Mouse (Mus musculus) kidney, postnatal 10 days (tissue): ENCODE measurements around the gene Ano4.

ENCODE experiments used
- DNase-seq: peaks from one replicate; pipeline ENCODE4 v3.0.0; 2021; ENCODE audit warnings: mixed read lengths

Gene Ano4

DNA sequence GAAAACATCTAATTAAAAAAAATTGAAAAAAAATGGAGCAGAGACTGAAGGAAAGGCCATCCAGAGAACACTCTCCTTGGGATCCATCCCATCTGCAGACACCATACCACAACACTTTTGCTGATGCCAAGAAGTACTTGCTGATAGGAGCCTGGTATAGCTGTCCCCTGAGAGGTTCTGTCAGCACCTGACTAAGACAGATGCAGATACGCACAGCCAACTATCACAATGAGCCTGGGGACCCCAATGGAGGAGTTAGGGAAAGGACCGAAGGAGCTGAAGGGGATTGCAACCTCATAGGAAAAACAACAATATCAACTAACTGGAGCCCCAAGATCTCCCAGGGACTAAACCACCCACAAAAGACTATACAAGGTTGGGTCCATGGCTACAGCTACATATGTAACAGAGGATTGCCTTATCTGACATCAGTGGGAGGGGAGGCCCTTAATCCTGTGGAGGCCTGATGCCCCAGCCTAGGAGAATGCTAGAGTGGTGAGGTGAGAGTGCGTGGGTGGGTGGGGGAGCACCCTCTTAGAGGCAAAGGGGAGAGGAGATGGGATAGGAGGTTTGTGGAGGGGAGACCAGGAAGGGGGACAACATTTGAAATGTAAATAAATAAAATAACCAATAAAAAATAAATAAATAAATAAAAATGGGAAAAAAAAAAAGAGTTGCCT, 71.4 kb downstream of the Ano4 start:
- DNase-seq: no peak

DNA sequence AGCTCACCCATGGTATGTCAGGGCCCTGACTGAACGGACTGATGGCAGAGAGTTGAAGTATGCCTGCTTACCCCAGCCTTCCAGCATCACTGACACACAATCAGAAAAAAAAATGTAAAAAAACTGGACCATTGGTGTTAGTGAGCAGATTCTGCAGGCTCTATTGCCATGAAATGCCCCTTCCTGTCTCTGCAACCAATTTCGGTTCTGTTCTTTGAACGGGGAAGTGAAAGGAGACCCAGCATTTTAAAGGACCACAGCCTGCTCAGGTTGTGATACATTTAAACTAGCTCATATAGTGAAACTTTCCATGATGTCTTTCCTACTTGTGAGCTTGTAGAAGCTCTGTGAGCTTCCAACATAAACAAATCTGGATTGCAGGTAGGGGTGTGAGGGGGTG, 77.2 kb downstream of the Ano4 start:
- no peak for DNase-seq

DNA sequence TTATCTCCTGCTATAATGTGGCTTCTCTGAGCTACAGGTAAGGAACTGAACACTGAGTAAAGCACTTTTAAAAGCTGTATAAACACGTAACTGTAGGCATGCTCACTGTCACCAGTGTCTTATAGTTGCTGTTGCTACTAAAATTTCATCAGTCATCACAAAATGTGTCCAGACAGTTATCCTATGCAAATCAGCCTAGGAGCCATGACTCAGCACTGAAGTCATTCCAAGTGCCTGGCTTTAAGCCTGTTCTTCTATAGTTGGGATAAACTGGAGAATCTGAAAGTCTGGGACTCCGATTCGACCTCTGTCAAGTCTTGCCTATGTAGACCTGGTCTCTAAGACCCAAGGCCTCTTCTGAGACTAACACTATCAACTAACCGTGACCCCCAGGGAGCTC, 81.2 kb downstream of the Ano4 start:
- DNase-seq: no peak

DNA sequence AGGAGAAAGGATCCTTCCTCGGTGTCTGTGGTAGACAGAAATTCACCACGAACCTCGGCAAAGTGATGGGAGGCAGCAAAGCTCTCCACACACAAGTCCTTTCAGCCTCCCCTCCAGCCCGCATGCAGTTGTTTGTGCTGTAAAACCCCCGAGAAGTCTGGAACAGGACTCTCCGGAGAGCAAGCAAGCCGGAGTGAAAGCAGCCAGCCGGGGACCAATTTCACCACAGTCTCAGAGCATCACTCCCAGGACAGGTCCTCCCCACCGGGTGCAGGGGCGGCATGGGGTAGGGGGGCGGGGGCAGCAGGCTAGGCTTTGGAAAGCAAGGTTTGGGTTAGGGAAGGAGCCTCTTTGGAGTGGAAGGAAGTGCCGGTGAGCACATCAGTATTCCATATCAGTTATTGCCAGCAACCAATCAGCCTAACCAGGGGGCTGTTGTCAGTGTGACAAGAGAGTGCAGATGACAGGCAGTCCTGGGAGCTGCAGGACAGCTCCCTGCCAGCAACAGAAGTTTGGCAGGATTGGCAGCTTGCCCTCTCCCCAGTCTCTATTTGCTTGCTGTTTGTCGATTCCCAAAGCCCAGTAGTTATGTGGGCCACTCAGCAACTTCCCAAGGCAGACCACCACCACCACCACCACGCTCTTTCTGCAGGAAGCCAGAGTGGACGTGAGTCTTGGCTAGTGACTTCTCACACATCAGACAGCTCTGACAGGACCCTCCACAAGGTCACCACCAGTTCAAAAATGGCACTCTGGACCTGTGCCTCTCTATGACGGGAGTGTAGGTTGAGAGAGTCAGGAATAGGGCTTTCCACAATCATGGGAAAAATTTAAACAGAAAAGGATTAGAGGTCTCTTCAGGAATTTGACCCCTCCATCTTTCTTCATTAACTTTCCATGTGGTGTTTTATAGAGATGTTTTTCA, 86.8 kb downstream of the Ano4 start:
- peak; percentile 13 for DNase-seq

DNA sequence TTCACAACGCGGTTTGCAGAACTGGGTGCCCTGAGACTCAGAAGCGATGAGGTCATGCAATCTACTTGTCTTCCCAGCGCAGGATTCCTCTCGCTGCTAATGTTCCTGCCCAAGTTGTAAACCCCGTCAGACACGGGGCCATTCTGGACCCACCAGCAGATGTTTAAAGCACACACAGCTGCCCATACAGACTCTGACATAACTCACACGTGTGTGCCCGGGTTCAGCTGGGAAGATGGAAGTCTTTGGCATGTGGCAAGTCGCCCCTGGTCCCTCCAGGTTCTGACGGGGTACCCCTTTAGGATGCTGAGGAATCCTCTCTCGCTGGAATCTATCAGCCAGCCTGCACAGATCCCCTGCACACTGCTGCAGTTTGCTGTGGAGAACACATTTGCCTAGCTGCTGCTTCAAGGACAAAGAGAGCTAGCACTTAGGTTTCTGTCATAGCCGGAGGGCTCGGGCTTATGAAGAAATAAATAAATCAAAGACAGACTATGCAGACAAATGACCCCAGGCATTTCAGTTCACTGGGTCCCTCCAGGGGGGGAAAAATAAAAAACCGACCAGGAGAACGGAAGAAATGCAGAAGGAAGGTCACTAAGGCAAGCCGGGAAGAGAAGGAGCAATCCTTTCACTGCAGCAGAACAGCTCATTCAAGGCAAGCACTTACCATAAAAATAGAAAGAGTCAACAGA, 87.7 kb downstream of the Ano4 start:
- no peak for DNase-seq

DNA sequence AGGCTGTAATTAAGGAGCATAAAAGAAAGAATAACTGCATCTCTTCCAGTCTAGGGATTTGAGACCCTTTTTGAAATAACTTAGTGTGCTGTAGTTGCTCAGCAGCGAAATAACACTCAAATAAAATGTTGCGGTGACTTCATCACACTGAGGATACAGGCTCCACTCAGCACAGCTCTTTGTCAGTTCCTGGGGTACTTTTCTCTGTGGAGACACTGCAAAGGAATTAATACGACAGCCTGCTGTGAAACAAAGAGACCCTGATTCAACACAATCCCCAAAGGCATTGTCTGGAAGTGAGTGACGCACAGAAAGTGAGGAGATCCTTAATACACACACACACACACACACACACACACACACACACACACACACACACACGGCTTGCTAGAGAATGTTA, 89.8 kb downstream of the Ano4 start:
- no peak for DNase-seq

DNA sequence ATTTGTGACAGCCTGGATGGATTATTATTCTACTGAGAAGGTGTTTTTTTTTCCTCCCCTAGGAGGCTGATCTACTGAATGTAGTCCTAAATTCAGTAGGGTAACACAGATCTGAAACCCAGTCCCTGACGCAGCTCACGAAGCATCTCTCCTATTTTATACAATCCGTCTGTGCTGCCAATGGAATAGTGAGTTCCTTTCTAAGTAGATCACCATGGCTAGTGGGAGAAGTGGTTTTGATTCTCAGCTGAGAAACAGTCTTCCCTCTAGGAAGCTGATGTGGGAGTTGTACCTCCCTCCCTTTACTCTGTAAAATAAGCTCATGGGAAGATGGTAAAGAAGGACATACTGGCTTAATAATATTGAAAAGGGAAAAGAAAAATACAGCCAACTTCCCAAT, 90.8 kb downstream of the Ano4 start:
- DNase-seq: no peak

DNA sequence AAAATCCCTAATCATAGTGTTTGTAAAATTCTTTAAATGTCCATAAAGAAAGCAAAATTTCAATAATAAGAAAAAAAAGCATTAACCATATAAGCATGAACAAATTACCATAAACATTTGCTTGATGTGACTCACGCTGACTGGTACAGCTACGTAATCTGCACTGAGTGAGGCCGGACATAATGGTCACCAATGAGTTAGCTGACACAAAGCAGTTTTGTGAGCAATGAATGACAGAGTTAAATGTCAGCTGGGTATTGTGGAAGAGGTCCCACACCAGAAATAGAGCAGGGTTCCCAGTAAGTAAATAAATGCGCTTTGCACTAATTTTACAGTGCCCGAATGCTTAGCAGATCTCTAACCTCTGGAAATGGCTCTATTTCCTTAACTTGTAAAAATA, 91.9 kb downstream of the Ano4 start:
- DNase-seq: no peak

DNA sequence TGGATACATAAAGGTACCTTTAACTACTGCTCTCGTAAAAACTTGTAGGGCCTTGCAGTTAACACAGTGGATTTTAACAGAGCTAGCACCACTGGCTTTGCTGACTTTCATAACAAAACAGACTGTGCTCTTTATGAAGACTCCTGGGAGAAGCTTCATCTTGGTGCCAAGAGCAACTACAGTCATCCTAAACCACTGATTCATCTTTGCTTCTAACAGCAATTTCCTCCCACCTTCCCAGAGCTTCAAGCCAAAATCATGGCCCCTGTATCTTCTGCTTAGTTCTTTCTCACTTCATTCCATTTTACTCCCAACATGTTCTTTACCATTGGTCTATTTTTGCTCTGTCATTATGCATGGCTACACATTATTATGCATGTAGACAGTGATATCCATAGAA, 100.8 kb downstream of the Ano4 start:
- no peak for DNase-seq

DNA sequence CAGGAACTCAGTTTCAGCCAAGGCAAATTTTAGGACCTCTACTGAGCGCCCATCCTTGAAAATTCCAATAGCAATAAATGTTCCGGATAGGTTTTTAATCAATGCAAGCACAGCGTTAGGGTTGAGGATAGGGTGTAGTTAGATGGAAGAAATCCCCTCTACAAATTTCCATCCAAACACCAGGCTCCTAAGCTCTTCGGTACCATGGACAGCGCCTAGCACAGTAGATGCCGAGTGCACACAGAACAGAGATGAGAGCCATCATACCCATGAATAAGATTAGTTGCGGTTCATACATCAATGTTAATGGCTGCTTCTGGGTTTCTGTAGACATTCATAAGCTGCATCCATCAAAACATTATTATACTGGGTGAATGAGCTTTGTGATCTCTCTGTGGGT, 120.0 kb downstream of the Ano4 start:
- DNase-seq: peak; percentile 82

DNA sequence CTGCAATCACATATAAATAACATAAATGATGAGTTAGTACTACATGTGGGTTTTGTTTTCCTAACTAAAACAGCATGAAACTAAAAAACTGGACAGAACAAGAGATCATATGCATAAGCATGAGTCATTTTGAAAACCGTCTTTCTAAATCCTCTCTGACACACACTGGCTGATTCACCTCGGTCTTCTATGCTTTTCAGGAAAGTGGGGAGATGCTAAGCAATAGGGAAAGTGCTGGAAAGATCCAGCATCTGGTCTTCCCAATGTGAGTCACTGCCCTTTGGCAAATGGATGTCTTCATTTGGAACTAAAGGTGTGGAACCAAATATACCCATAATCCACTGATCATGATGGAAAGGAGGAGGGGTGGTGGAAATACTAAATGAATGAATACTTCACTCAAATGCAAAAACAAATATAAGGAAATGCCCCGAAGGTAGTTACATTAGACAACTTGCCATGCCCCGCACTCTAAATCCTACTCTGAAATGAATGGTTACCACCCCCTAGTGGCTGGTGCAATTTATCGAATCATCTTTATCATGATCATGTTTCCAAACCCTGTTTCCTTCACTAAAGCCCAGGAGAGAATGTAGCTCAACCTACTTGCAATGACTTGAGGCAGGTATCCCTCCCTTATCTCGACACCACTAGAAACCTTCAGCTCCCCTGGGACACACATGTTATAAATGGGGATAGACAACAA, 122.1 kb downstream of the Ano4 start:
- no peak for DNase-seq

DNA sequence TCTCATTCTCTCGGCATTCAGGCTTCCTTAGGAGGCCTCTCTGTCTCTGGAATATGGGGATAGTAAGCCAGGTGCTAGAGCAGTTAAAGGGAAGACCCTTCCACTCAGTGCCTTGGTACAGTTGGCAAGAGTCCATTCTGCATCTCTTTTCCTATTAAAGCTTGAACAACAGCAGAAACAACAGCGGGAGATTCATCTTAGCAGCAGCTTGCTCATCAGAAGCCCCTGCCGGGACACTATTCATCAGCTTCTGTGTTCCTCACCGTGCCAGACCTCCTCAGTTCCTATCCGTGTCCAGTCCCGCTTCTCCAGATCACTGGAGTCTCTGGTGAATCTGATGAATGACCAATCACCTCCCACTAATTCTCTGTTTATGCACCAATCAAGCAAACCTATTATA, 128.5 kb downstream of the Ano4 start:
- DNase-seq: no peak

DNA sequence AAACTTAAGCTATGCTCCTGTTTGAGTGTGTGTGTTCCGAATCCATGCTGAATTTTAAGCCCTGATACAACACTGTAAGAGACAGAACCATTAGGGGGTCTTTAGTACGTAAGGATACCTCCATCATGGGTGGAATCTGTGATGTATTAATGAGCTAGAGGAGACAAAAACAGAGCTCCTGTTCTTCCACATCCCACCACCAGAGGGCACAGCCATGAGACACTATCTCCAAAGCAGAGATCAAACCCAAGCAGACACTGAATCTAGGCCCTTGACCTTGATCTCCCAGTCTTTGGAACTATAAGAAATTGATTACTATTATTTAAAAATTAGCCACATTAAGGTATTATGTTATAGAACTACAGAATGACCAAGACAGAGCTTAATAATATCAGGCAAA, 138.7 kb downstream of the Ano4 start:
- DNase-seq: peak; percentile 33

DNA sequence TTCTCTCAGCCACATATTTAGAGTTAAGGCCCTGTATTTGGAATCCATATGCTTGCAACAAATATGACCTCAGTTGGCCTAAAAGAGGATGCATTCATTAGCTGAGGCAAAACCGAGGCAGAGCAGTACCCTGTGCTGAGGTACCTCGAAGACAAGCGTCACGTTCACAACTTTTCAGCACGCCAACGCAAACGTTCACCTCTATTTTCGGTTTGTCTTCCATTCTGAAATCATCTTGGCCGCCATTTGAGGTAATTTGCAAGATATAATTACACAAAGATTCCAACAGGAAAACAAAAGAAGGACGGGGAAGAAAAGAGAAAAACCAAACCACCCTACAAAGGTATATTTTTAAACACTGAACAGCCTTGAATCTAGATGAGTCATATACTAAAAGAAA, 148.1 kb downstream of the Ano4 start:
- DNase-seq: no peak

DNA sequence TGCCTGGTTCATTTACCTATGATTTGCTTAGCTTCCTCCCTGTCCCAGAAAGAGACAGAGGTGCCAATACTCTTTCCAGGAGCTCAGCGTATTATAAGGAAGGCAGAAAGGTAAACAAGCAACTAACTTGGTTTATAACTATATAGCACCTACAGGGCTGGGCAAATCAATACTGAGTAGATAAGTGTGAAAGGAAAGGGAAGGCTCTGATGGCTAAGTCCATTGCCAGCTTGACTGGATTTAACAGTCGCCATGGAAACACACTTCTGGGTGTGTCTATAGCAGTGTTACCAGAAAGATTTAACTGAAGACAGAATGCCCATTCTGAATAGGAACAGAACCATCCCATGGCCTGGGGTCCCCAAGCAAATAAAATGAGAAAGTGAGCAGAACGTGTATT, 149.5 kb downstream of the Ano4 start:
- no peak for DNase-seq

DNA sequence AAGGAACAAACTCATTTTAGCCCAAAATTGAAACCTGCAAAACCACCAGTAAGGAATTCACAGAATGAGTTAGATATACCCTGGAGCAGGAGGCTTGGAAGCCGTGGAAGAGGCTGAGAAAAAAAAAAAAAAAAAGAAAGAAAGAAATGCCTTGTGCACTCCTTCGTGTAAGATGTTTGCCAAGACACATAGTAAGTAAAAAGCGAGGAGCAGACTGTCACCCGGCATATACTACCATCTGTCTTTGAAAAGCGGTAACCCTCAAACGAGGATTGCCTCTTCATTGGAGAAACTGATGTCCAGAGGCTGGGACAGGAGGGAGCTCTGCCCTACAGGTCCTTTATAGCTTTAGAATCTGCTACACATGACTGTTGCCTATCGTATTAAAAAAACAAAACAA, 150.1 kb downstream of the Ano4 start:
- DNase-seq: no peak

DNA sequence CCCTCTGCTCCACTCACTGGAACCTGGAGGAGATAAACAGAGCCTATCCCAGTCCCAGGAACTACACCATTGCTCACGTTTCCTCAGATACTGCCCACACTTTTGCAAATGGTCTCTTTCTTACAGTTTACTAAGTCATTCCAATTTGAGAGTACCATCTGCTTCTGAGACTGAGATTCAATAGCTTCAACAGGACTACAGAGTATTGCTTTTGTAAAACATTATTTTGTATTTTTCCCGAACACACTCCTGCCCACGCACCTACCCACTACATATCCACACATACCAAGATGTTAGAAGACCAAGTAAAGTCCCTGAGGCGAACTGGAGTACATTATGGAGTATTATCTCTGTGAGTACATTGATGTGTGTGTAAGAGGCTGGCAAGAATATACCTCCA, 166.6 kb downstream of the Ano4 start:
- no peak for DNase-seq

DNA sequence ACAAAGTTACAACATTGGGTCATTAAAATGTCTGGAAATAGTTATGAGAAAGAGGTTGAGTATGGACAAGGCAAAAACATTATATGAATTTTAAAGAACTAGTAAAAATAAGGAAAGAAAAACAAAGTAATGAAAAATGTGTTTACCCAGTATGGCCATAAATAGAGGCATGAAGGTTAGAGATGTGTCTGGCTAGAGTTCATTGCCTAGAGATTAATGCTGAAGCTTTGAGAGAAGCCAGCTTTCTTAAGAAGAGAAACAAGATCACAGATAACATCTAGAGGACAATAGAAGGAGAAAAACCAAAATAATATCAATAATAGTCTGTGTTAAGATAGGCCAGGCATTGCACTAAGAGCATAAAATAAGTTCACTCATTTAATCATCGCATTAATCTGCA, 180.0 kb downstream of the Ano4 start:
- no peak for DNase-seq

DNA sequence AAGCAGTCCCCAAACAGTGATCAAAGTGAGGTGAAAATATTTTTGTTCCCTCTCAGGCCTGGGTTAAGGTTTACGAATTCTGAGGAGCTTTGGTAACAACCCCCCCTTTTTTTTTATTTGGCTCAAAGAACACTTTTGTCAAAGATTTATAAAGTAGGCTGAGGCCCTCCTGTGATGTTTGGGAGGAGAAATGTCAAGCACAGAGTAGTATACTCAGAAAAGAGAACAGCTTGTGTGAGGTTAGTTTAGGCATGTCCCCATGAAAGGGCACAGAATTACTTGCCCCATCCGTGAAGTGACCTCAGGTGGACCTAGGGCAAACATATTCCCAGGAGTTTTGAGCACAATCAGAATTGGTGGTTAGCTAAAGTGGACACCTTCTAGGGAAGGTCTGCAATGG, 189.1 kb downstream of the Ano4 start:
- DNase-seq: no peak

DNA sequence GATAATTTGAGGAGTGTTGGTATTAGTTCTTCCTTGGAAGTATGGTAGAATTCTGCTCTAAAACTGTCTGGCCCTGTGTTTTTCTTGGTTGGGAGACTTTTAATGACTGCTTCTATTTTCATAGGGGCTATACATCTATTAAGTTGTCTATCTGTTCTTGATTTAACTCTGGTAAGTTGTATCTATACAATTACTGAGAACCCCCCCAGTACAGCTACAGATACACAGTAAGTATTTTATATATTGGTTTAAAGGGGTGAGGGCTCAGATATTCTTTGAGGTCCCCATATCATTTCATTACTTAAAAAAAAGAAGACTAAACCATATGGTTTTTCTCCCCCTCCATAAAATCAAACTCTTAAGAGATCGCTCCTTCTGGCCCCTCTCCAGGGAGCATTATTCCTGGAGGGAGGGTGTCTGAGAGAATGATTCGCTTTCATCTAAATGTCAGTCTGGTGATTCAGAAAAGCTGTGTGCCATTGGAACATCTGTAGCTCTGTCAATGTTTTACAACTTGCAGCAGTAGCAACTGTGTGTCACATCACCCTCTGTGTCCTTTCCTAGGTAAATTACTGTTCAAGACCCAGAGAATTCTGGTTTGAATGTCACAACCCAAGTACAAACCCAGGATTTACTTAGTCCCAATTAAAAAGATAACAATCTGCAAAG, 189.6 kb downstream of the Ano4 start:
- DNase-seq: peak; percentile 17

DNA sequence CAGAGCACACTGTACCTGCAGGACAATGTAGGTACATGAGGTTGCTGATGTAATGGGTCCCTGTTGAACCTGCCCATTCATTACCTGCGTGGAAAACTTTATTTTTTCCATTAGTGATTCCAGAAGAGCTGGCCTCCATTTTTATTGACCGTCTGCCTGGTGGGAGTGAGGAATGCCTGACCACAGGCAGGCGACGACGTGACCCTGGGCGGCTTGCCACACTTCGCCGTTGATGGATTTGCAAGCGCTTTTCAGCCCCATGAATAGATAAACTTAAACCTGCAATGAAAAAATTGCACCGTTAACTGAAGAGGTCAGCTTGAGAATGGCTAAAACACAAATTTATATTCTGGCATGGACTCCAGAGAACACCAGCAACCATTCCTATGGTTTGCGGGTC, 195.4 kb downstream of the Ano4 start:
- DNase-seq: peak; percentile 20

DNA sequence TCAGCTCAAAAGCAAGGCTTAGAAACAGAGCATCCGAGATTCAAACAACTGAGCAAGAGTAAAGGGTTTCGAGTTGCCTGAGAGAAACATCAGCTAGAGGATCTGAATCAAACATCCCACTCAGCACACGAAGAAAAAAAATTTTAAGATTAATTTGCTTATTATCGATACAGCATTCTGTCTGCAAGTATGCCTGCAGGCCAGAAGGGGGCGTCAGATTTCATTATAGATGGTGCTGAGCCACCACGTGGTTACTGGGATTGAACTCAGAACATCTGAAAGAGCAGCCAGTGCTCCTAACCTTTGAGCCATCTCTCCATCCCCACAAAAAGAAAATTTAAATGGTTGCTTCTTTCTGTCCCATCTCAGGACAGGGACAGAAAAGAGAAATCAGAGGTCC, 223.2 kb downstream of the Ano4 start:
- no peak for DNase-seq

DNA sequence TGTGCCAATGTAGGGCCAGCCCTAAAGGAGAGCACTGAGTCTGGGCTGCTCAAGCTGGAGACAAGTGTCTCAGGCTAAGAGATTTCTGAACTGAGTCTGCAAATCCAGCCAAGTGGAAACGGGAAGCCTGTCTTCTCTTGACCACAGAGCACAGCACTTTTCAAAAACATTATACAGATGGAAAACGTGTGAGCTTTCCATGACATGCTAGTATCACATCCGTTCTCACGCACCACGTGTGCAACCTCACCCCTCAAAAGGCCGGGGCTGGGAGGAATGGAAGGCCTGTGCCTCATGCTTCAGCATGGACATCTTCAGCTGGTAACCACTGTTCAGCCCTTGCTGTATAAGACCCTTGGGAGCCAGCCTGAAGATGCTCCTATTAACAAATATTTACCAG, 230.2 kb downstream of the Ano4 start:
- DNase-seq: no peak
